Mouse (Mus musculus) thymus, adult 2 months (tissue): Measurements from ENCODE around the gene Rnd1.

Experiments used
- CTCF ChIP-seq: fragments of 200-500 bp; IDR thresholded peaks from 2 replicates; pipeline ENCODE4 v1.5.1; 2012; ENCODE audit warnings: mild to moderate bottlenecking, control low read depth, low read length, moderate library complexity, borderline replicate concordance; ENCODE audit not compliant: control insufficient read depth, poor library complexity, insufficient read depth; ENCODE audit errors: extremely low read depth
- POLR2A ChIP-seq: fragments of 200-500 bp; IDR thresholded peaks from 2 replicates; pipeline ENCODE4 v1.6.1; 2012; ENCODE audit warnings: mild to moderate bottlenecking, low read length, control low read depth, moderate library complexity; ENCODE audit not compliant: control insufficient read depth, poor library complexity, insufficient read depth; ENCODE audit errors: extremely low read depth

DNA sequence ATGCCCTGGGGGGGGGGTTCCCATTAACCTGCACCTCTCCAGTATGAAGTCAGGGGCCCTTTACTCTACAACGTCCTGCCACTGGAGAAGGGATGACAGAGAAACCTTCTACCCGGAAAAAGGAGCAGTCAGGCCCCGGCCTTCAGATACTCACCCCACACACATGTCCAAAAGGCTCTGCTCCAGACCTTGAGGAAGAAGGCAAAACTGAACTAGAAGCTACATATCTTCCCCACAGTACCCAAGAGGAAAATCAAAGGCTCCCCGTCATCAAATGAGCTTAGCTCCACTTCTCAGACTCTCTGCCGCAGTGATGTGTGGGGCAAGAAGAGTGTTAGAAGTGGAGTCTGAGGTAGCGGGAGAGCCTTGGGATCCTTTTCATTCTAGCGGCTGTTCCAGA is 49.5 kb upstream of the Rnd1 start:
- TF ChIP-seq CTCF (no peak), POLR2A (no peak)
